Mouse (Mus musculus) frontal cortex, postnatal 25 days (tissue): ENCODE data around the gene AI413582.

ENCODE experiments used
- DNase-seq, 2 experiments: peaks; one replicate each; pipeline ENCODE4 v3.0.0; 2022; ENCODE audit warnings: low spot score in 2 of 2

Gene AI413582

DNA sequence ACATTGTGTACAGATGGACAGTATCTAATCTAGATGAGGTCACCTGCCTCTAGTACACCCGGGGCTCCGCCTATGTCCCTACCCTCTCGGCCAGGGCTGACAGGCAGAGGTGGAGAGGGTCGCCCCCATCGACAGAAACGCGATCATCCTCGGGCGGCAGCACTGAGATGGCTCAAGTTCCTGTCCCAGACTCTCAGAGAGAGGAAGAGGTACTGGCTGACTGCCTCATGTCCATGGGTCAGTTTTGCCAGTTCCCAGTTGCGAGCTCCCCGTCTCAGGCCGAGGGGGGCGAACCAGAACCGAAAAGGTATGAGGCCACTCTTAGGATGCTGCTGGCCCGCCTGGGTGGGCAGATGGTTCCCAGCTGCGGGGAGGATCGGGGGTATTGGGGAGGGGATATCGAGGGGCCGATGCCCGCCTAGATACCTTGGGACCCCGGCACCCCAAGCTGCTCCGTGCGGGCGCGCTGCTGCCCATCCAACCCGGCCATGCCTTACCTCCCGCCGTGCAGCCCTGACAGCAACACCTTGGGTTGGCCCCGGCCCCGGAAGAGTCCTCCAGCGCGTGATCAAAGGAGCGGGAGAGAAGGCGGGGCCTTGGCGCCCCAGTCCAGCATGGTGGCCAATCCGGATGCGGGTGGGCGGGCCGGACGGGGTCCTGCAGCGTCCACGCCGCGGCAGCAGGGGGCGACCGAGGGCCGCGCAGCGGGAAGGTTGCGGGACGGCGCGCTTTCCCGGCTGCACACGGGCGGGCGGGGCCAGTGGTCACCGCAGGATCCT is at the start of gene AI413582:
Gene AI413582 (minus strand): TSS at position 594 of the 779 bp plus-strand sequence.
- DNase-seq, result peak; percentile 93 to 95

DNA sequence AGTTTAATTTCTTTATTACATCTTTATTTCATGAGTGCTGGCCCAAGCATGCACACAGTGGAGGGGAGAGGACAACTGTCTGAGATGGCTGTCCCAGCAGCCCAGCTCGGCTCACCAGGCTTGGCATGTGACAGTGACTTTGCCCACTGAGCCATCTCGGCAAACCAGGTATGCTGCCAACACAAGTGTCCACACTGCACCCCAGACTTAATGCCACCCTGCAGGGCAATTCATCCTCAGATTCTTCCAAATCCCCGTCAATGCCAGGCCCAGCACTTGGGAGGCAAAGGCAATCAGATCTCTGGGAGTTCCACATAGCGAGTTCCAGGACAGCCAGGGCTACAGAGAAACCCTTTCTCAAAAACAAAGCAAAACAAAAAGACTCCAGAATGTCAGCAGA is 47.5 kb upstream of the AI413582 start:
- DNase-seq, result no peak

DNA sequence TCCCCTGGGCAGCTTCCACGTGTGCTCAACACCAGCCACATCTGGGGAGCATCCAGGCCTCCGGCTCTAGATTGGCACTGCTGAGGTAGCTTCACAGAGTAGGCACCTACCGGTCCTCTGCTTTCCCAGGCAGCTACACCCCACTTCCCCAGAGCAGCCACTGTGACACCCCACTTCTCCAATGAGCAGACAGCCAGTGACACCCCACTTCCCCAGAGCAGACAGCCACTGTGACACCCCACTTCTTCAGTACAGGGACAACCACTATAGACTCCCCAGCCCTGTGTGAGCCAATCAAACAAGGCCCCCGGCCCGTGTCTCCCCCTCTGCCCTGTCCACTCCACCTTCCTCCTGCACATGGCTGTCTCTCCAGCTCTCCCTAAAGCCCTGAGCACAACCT is 46.4 kb upstream of the AI413582 start:
- no peak for DNase-seq

DNA sequence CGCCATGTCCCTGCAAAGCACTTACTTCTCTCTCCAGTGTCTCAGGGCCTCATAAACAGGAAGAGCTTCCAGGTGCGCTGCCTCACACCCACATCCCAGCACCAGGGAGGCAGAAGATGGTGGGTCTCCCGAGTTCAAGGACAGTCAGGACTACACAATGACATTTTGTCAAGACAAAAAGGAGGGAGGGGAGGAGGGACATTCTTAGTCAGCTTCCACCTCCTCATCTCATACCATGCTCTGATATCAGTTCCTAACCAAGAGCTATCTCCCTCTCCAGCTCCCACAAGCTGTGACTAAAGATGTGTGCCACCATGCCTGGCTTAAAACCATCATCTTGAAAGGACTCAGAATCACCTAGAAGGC is 45.9 kb upstream of the AI413582 start:
- DNase-seq, result no peak

DNA sequence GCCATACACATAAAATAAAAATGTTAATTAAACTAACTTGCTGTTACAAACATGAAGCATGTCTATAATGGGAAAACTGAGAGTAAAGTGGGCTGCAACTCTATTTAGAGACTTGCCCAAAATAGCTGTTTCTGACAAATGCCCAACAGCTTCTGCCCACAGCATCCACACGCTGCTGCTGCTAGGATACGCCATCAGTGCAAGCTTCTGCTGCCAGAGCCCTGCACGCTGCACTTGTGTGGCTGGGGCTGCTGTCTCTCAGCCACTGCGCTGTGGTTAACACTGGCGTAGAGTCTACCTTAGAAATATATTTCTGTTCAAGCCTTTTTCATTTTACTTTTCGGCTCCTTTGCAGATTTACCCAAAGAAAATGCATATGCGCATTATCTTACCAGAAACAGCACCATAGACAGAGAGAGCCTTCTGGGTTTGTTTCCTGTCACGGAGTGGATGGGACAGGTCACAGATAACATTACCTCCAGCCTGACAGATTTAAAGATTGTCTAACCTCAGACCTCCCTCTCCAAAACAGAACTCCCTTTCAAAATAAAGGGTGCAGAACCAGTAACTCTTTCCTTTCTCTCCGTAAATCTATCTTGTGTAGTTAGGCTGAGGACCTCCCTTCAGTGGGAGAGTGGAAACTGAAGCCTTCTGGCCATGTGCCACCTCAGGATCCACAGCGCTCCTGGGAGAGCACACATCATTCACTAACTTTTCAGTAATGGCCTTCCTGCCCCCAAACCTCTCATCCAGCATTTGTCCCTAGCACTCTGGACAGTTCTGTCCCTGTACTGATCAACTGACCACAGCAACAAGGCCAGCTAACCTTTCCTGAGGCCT is 45.3 kb upstream of the AI413582 start:
- peak in 1 of 2 experiments; percentile 62 for DNase-seq

DNA sequence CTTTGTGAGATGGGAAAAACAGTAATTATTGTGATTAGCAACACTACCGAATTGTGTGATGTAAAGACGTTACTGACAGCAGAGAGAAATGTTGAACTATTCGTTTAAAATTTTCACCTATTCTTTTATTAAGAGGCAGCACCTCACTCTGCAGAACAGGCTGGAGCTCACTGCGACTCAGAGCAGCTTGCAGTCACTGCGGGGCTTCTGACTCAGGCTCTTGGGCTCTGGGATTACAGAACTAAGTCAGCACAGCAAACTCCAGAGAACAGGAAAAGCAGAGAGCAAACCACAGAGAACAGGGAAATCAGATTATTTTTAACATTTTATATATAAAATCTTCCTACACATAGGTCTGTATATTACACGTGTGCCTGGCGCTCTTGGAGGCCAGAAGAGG is 44.0 kb upstream of the AI413582 start:
- no peak for DNase-seq

DNA sequence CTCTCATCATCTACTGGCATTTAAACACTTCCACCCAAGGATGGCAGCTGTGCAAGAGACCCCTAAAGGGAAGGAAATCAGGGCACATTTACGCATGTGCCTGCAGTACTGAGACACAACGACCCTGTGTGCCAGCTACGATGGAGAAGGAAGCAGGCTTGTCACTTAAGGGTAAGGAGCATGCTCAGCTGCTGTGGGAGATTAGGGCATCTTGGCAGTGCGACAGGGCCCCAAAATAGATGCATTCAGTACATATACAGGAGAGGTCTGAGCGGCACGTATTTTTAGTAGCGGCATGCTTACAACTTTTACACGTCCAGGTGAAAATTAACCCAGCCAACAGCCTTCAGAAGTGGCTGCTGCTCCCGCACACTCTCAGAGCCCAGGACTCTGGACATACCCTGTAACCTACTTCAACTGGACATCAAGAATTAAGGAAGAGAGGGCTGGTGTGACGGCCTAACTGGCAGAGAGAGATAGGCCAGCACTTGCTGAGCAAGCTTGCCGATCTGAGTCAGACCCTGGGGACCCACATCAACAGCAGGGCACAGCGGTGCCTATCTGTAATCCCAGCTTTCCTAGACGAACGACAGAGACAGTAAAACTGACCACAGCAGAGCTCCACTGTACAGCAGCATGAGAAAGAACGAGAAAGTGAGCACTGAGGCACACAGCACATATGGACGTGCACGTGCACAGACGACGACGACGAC is 38.1 kb upstream of the AI413582 start:
- no peak for DNase-seq

DNA sequence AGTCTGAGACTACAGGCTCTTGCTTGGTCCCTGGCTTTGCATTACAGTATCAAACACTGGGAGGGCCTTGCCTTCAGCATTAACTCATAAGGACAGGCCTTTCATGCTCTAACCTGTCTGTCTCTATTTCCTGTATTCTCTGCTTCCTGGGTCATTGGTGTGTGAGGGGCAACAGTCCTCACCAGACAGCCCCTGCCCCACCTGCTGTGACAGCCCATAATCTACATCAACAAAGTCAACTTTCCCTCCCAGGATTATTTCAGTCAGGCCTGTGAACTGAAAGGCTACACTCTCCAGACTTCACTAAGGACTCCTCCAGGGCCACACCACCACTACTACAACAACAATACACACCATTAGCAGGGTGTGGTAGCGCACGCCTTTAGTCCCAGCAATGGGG is 37.5 kb upstream of the AI413582 start:
- DNase-seq, result no peak

DNA sequence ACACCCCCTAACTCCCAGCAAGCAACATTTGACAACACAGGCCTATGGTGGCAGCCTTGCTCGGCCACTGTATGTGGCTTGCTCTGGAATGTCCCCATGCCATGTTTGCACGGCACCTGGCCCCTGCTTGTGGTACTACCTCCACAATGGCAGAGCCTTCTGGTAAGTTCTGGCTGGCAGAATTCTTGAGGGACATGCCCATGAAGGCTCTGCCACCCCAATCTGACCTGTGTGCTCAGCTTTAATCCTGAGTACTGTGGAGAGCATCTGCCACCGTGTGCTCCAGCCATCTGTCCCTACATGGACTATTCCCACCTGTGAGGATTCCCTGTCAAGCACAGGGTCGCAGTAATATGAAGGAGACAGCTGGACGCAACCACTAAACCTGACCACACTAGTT is 35.3 kb upstream of the AI413582 start:
- DNase-seq, result no peak

DNA sequence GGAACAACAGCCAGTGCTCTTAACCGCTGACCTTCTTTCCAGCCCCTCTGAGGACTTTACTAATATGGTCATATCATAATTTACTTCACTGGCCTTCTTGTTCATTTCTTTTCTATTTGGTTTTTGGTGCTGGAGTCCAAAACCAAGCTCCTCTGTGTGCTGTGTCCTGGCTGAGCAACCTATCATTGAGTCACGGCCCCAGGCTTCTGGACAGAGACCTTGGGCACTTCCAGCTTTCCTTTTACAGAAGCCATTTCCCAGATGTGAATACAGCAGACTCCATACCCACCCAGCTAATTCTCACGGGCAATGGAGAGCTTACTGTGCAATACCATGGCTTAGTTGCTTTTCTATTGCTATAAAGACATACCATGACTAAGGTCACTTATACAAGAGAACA is 34.7 kb upstream of the AI413582 start:
- no peak for DNase-seq

DNA sequence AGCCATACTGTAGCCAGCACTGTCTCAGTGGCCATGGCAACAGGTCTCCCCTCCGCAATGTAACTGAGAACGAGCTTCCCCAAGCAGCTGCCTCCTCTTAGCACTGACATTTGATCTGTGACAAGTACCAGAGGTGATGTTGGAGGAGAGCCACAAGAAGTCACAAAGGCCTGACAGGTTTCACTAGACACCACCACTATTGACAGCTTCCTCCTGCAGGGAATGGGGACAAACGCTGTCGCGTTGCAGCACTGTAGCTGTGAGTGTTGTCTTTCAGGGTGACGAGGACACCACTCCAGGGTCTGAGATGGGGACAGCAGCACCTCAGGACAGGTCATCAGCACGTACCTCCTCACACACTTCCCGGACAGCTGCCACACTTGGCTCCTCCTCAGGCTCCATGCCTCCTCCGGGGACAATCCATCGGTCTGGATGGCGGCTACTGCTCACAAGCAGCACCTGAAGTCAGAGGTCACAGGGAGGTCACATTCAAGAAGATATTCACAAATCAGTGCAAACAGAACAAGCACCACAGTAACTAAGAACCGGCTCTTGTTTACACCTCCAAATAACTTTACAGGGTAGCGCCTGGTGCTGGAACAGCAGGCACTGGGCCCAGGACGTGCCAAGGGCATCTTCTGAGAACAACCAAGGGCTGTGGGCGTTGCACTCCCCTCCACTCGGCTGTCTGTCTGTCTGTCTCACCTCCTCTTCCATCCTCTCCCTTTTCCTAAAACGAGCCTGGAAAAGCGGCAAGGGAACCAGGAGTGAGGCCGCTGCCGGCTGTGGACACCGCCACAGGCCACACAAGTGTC is 31.0 kb upstream of the AI413582 start:
- no peak for DNase-seq

DNA sequence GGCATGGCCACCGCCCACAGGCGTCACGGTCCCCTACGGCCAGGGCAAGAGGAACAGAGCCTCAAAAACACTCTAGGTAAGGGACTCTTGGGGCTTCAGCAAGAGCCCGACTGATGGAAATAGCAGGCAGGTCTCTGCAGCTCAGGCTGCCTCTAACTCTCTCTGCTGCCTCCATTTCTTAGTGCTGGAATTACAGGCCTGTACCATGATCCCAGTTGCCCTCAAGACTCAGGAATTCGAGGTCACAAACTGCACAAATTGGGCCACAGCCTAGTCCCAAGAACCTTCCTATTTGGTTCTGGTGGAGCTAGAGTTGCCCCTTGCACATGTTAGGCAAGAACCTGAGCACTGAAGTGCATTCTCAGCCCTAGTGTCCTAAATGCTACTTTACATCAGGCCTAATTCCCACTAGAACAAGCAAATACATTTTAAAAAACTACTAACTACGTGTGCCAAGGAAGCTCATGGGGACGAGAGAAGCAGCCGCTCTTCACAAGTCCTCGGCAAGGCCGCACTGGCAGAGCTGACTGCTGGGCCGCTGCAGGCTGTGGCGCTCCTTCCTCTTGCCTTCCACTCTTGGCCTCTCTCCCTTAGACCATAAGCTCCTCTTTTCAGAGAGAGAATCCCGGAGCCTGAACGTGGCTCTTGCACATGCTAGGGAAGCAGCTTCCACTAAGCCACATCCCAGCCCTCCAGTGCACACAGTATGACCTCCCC is 30.3 kb upstream of the AI413582 start:
- no peak for DNase-seq

DNA sequence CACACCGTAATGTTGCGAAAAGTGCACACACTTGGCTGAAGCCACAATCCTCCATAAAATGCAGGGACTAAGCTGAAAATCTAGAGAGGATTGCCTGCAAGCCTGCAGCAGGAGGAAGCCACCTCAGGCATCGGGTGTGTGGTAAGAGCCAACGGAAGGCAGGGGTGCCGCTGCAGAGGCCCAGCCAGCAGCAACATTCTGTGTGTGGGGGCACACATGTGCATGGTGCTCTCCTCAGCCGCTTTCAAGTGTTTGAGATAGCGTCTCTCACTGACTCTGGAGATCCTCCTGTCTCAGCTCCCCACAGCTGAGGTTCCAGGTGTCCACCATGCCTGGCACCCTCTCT is 27.0 kb upstream of the AI413582 start:
- DNase-seq, result no peak

DNA sequence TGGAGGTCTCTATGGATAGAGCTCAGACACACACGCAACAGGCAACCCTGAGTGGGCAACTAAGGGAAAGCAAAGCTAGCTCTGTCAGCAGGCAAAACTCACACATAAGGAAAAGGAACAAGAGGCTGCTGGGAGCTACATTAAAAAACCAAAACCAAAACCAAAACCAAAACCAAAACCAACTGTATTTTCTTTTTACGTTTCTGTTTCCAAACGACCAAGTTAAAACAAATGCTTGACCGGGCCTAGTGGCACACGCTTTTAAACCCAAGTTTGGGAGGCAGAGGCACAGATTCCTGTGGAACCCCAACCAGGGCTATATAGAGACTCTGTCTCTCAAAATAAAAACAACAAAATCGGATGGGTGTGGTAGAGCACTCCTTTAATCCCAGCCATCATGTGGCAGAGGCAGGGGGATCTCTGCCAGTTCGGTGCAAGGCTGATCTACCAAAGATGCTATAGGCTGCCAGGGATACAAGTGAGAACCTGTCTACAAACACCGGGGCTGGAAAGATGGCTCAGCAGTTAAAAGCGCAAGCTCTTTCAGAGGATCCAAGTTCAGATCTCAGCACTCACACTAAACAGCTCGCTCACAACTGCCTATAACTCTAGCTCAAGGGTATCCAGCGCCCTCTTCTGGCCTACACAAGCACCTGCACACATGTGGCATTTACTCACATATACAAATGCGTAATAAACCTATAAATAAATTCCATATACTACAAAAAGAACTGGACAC is 26.4 kb upstream of the AI413582 start:
- DNase-seq, result no peak

DNA sequence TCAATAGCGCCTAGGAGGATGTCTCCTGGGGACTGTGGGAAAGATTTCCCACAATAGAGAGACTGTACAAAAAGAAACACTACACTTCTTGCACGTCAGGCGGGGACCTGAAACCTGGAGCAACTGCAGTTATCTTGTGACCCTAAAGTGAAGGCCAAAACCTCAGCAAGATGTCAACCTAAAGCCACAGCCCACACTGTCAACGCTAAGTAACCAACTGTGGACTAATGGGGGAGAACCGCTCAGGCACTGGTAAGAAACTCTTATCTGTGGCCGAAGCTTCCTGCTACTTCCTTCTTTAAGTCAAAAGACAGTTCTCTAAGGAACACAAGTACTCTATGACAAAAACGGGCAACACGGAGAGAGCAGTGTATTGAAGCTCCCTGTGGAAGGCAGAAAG is 22.7 kb upstream of the AI413582 start:
- no peak for DNase-seq

DNA sequence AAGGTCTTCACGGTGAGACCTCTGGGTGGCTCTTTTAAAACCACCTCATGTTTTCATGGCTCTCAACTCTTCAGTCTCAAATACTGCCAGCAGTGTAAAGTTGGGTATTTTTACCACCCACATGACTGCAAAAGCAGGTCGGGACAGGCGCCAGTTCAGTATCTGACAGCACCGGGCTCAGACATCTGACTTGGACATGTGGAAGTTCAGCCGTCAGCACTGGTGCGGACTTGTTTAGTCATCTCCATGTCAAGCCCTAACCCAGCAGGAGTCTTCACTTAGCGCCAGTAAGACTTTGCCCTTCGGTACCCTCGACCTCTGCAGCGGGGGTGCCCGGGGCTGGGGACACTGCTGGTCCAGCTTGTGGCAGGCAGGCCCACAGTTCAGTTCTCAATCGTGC is 21.7 kb upstream of the AI413582 start:
- DNase-seq, result no peak

DNA sequence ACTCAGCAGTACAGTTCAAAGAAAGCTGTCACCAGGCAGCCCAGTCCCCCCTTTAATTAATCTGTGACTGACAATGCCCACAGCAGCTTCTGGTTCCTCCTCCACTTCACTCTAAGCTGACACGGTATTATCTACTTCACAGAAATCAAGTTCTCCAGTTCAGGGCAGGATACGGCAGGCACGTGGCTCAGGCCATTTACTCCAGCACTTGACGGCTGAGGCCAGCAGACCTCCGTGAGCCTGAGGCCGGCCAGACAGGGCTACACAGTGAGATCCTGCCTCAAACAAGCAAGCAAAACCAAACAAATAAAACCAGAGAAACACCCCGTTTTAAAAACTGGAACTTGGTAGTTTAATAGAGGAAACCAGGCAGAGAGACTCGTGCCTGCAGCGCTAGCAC is 21.1 kb upstream of the AI413582 start:
- DNase-seq, result no peak

DNA sequence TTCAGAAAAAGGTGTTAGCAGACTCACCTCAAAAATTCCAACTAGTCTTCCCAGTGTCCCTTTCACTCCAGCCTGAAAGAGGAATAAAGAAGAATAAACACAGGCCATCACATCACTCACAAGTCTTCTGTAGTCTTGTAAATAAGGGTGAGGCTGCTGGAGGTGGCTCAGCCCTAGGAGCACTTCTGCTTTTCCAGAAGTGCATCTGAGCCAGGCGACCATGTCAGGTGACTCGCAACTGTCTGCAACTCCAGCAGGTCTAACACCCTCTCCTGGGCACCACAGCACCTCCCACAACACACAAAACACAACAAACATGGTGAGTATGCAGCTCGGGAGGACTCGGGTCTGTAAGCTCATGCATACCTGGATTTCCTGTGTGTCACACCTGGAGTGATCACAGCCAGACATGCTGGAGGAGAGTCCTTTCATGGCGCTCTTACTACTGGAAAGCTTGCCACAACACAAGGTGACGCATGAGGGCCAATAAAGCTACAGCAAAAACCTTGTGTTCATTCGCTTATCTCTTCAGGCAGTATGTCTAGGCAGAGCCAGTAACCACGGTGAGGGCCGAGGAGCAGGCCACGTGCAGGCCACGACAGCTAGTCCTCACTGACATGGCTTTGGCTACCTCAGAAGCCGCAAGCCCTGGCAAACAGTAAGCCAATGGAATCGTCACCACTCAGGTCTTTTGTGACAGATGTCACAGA is 17.8 kb upstream of the AI413582 start:
- DNase-seq, result no peak

DNA sequence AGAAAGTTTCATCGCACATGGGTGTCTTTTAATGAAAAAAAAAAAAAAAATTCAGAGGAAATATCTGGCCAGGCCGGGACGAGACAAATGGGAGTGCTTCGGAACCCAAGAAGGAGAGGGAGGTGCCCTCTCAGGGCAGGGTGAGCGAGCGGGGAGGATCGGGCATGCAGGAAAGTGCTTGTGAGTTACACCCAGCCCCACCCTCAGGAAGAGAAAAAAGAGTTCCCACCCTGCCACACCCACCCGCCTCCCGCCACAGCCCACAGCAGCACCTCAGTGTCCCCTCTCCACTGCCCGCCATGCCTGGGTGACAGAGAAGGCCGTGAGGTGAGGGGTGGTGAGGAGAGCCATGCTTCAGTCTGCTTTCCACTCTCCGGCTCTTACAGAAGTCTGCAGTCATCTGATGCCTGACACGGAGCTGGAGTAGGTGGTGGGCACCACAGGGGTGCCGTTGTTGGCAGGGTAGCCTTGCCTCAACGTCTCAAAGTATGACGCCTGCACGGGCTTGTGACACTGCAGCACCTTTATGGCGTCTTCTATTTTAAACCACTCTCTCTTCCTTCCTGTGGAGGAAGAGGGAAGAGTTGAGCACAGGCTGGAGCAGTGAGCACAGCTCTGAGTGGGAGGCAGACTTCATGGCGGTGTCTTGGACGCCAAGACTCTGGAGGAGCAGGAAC is 15.0 kb upstream of the AI413582 start:
- no peak for DNase-seq
